Mouse (Mus musculus) brain, embryonic 14.5 days (tissue): ENCODE measurements around the gene Phkg1.

Source experiments
- CTCF ChIP-seq: fragments of 200-500 bp; IDR thresholded peaks from 2 replicates; pipeline ENCODE4 v1.5.1; 2012; ENCODE audit warnings: inconsistent platforms, mild to moderate bottlenecking, moderate library complexity, borderline replicate concordance; ENCODE audit not compliant: insufficient read depth, insufficient read length; ENCODE audit errors: extremely low read depth
- POLR2A ChIP-seq: fragments of 200-500 bp; IDR thresholded peaks from 2 replicates; pipeline ENCODE4 v1.6.1; 2012; ENCODE audit warnings: mild to moderate bottlenecking, inconsistent platforms, borderline replicate concordance; ENCODE audit not compliant: poor library complexity, insufficient read depth, insufficient read length, severe bottlenecking; ENCODE audit errors: extremely low read depth

DNA sequence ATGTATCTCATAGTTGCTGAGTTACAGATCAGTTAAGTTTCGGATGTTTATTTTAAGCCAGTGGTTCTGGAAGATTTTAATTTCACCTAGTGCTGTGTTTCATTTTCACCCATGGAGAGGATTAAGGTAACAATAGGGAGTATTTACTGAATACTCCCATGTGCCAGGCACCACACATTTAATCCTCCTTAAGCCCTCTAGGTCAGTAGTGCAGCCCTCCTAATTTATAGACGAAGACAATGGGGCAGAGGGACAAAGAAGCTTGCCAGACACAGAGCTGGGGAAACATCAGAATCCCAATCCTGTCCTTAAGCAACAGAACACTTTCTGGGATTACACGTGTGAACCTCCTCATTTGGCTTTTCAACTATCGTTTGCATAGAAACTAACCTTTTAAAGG is 38.6 kb upstream of the Phkg1 start:
- no peak for TF ChIP-seq POLR2A
- no peak for TF ChIP-seq CTCF
